Mouse (Mus musculus) testis, adult 2 months (tissue): ENCODE measurements at regions not wholly inside any gene's neighbourhood (a gene's known extent, or its start where the extent isn't known, plus 50 kb on each side); places are given as distances from the start of the nearest gene placed in this dataset.

Experiments
- CTCF ChIP-seq: fragments of 200-500 bp; IDR thresholded peaks from 2 replicates; pipeline ENCODE4 v1.5.1; 2012; ENCODE audit warnings: low read depth, mild to moderate bottlenecking, inconsistent platforms, low read length, moderate library complexity; ENCODE audit not compliant: control insufficient read depth, insufficient read depth, insufficient replicate concordance
- POLR2A ChIP-seq: fragments of 200-500 bp; IDR thresholded peaks from 2 replicates; pipeline ENCODE4 v1.6.1; 2012; ENCODE audit warnings: low read depth, mild to moderate bottlenecking, inconsistent platforms, low read length, moderate library complexity; ENCODE audit not compliant: control insufficient read depth

- no peak for TF ChIP-seq POLR2A
- no peak for TF ChIP-seq CTCF
These were observed 284.2 kb upstream of the Klf3 start for GRCm38 (mm10) chr5:64519036-64519435.
